Mouse (Mus musculus) CH12.LX (cell line): ENCODE data around the gene Mettl27. TPM values are rescaled to one million over a fixed set of nuclear protein-coding genes. Genes with fewer than 3 reads are reported as not detected.

Experiments
- DNase-seq: peaks from one replicate; pipeline ENCODE4 v3.0.0-alpha.2; 2013; ENCODE audit errors: extremely low read depth
- H3K27ac ChIP-seq: 2 replicates; pipeline ENCODE4 v1.5.1; 2012; ENCODE audit warnings: low read depth, mild to moderate bottlenecking, control low read depth, moderate library complexity; ENCODE audit not compliant: insufficient read depth
- H3K27me3 ChIP-seq: replicated peaks from 2 replicates; pipeline ENCODE3; 2012; ENCODE audit warnings: inconsistent platforms
- H3K36me3 ChIP-seq, 2 experiments: replicated peaks in 1 of 2; 2 replicates each; pipeline versions ENCODE3 to v1.6.1; 2012; ENCODE audit warnings: inconsistent platforms in 1 of 2, low read length in 1 of 2, mild to moderate bottlenecking in 1 of 2, mixed read lengths in 1 of 2, moderate library complexity in 1 of 2; ENCODE audit not compliant: control insufficient read depth in 1 of 2, insufficient read depth in 1 of 2
- H3K4me1 ChIP-seq, 2 experiments: 2 replicates each; pipeline ENCODE4 v1.6.1; 2012; ENCODE audit warnings: inconsistent platforms in 1 of 2, moderate library complexity in 1 of 2; ENCODE audit not compliant: insufficient read depth in 2 of 2, control insufficient read depth in 1 of 2
- H3K4me2 ChIP-seq: 2 replicates; pipeline ENCODE4 v1.6.1; 2012; ENCODE audit warnings: low read depth, mild to moderate bottlenecking, control low read depth; ENCODE audit not compliant: poor library complexity, insufficient read depth, severe bottlenecking
- H3K4me3 ChIP-seq, 3 experiments: fragments of 150-350 bp in 1 of 3; sonication (generic) in 1 of 3; replicated peaks in 1 of 3; 2 replicates each; pipeline versions ENCODE3 to v1.5.1; 2011 to 2012; ENCODE audit warnings: low read depth in 2 of 3, low read length in 2 of 3, mild to moderate bottlenecking in 2 of 3, moderate library complexity in 2 of 3, control low read depth in 1 of 3, improper control_type of control experiment in 1 of 3, inconsistent platforms in 1 of 3, mixed read lengths in 1 of 3; ENCODE audit not compliant: poor library complexity in 1 of 3
- H3K79me2 ChIP-seq: replicated peaks from 2 replicates; pipeline ENCODE4 v1.6.1; 2012; ENCODE audit warnings: mild to moderate bottlenecking, moderate library complexity; ENCODE audit not compliant: control insufficient read depth, poor library complexity, insufficient read depth, severe bottlenecking; ENCODE audit errors: extremely low read depth
- H3K9ac ChIP-seq: 2 replicates; pipeline ENCODE4 v1.6.1; 2012; ENCODE audit warnings: low read depth, mild to moderate bottlenecking, control low read depth, moderate library complexity; ENCODE audit not compliant: insufficient read depth
- H3K9me3 ChIP-seq: replicated peaks from 2 replicates; pipeline ENCODE3; 2012; ENCODE audit warnings: low read length, inconsistent platforms, mixed read lengths
- BHLHE40 ChIP-seq: IDR thresholded peaks from 2 replicates; pipeline ENCODE4 v1.6.1; 2011; ENCODE audit warnings: mild to moderate bottlenecking, low read depth, low read length, improper control_type of control experiment
- CHD1 ChIP-seq: IDR thresholded peaks from 2 replicates; pipeline ENCODE4 v1.6.1; 2012; ENCODE audit warnings: low read depth, low read length, improper control_type of control experiment, inconsistent platforms
- CHD2 ChIP-seq: IDR thresholded peaks from 2 replicates; pipeline ENCODE4 v1.6.1; 2011; ENCODE audit warnings: low read length, improper control_type of control experiment
- EP300 ChIP-seq: IDR thresholded peaks from 2 replicates; pipeline ENCODE4 v1.6.1; 2011; ENCODE audit warnings: low read length, improper control_type of control experiment
- ETS1 ChIP-seq: conservative IDR thresholded peaks from 2 replicates; pipeline ENCODE4 v1.6.1; 2012; ENCODE audit warnings: low read depth, mild to moderate bottlenecking, inconsistent platforms, low read length, improper control_type of control experiment, moderate library complexity
- IRF4 ChIP-seq: IDR thresholded peaks from 2 replicates; pipeline ENCODE4 v1.6.1; 2014; ENCODE audit warnings: low read depth, mild to moderate bottlenecking, inconsistent platforms, low read length, improper control_type of control experiment
- MAFK ChIP-seq: IDR thresholded peaks from 2 replicates; pipeline ENCODE4 v1.6.1; 2011; ENCODE audit warnings: low read length, improper control_type of control experiment; ENCODE audit not compliant: insufficient replicate concordance
- MXI1 ChIP-seq: IDR thresholded peaks from 2 replicates; pipeline ENCODE4 v1.6.1; 2011; ENCODE audit warnings: mild to moderate bottlenecking, low read depth, low read length, improper control_type of control experiment
- NRF1 ChIP-seq: IDR thresholded peaks from 2 replicates; pipeline ENCODE4 v1.6.1; 2014; ENCODE audit warnings: low read depth, mild to moderate bottlenecking, inconsistent platforms, low read length, improper control_type of control experiment, moderate library complexity
- POLR2A ChIP-seq: IDR thresholded peaks from 2 replicates; pipeline ENCODE4 v1.6.1; 2011; ENCODE audit warnings: low read depth, mild to moderate bottlenecking, improper control_type of control experiment, low read length
- RCOR1 ChIP-seq: conservative IDR thresholded peaks from 2 replicates; pipeline ENCODE4 v1.6.1; 2012; ENCODE audit warnings: low read depth, mild to moderate bottlenecking, inconsistent platforms, low read length, improper control_type of control experiment
- SIN3A ChIP-seq: IDR thresholded peaks from 2 replicates; pipeline ENCODE4 v1.6.1; 2012; ENCODE audit warnings: low read length, improper control_type of control experiment, inconsistent platforms
- USF1 ChIP-seq: IDR thresholded peaks from 2 replicates; pipeline ENCODE4 v1.6.1; 2014; ENCODE audit warnings: low read depth, mild to moderate bottlenecking, inconsistent platforms, low read length, improper control_type of control experiment
- ZKSCAN1 ChIP-seq: IDR thresholded peaks from 2 replicates; pipeline ENCODE4 v1.6.1; 2012; ENCODE audit warnings: low read depth, inconsistent platforms, low read length, improper control_type of control experiment, borderline replicate concordance
- ZMIZ1 ChIP-seq: IDR thresholded peaks from 2 replicates; pipeline ENCODE4 v1.6.1; 2012; ENCODE audit warnings: low read depth, mild to moderate bottlenecking, inconsistent platforms, low read length, improper control_type of control experiment
- ZNF384 ChIP-seq: IDR thresholded peaks from 2 replicates; pipeline ENCODE4 v1.6.1; 2012; ENCODE audit warnings: low read depth, low read length, improper control_type of control experiment, inconsistent platforms
- dilution Hi-C: fragments of 300-500 bp; cut with MboI; formaldehyde crosslinking; loops from 2 replicates; pipeline ENCODE4 v1.14.3; 2020; ENCODE audit warnings: low sequenced_read_pairs; ENCODE audit not compliant: extremely low pct_unique_long_range_greater_than_20kb, extremely low pct_ligation_motif_present
- in situ Hi-C: fragments of 300-500 bp; cut with MboI; formaldehyde crosslinking; loops from 3 replicates; pipeline ENCODE4 v1.14.3; 2019; ENCODE audit warnings: low sequenced_read_pairs, low pct_ligation_motif_present, low pct_unique_long_range_greater_than_20kb, mixed read lengths
- polyA plus RNA-seq: library from polyadenylated mRNA; unstranded; fragments of >175 nt; gene quantifications from 2 replicates; pipeline ENCODE4 v1.2.1, GENCODE M21; 2012; ENCODE audit warnings: low read depth; ENCODE audit not compliant: insufficient read length
- total RNA-seq, 2 experiments: library from RNA; depleted of rRNA; stranded (reverse); fragments of 300-350 nt in 1 of 2; fragments of >200 nt in 1 of 2; gene quantifications; 2 replicates each; pipeline ENCODE4 v1.2.3; 2012 to 2014

Gene Mettl27
- total and polyA plus RNA-seq, 3 experiments: 0.73 to 1.9 (median 0.93) TPM

GRCm38 (mm10) chr5:134985633-134986297 lies 53.6 kb downstream of the Mettl27 start, which contains the start of gene Cldn3:
TSS of gene Cldn3 (plus strand) at chr5:134986214.
- Histone ChIP-seq H3K79me2 (no peaks in the 10 kb centered on the region), H3K36me3 (no peaks in the 10 kb centered on the region), H3K9ac (no peak within 1 kb of the TSS), H3K27ac (no peak within 1 kb of the TSS), H3K4me1 (0 out of 4 replicates have a peak, but pooled peaks cover 0 to 3% of the 10 kb centered on the region in 2 experiments), H3K4me3 (no peak within 1 kb of the TSS), H3K9me3 (peaks cover 9% of the 10 kb centered on the region), H3K4me2 (no peak within 1 kb of the TSS), H3K27me3 (peaks cover 44% of the 10 kb centered on the region)
- in situ Hi-C loops (no loop called here), dilution Hi-C loops (no loop called here)
- TF ChIP-seq MAFK: no peak
- TF ChIP-seq EP300: no peak
- TF ChIP-seq NRF1: no peak
- TF ChIP-seq POLR2A: no peak
- DNase-seq: no peak

- Histone ChIP-seq H3K9ac (no peak overlapping the region), H3K79me2 (no peaks in the 10 kb centered on the region), H3K36me3 (no peaks in the 10 kb centered on the region), H3K4me1 (0 out of 4 replicates have a peak, but pooled peaks cover 0 to 3% of the 10 kb centered on the region in 2 experiments), H3K27me3 (peaks cover 45% of the 10 kb centered on the region), H3K27ac (no peak overlapping the region), H3K9me3 (peaks cover 9% of the 10 kb centered on the region), H3K4me3 (no peak overlapping the region), H3K4me2 (no peak overlapping the region)
- no peak for TF ChIP-seq USF1
- TF ChIP-seq MAFK: no peak
- no peak for TF ChIP-seq MXI1
- TF ChIP-seq BHLHE40: no peak
- TF ChIP-seq ZKSCAN1: no peak
- TF ChIP-seq ZMIZ1: no peak
- no peak for TF ChIP-seq CHD2
- no peak for TF ChIP-seq SIN3A
- no peak for TF ChIP-seq ETS1
- no peak for TF ChIP-seq RCOR1
- no peak for TF ChIP-seq ZNF384
- TF ChIP-seq IRF4: no peak
- TF ChIP-seq CHD1: no peak
- no peak for DNase-seq
- dilution Hi-C loops: no loop called here
- in situ Hi-C loops: no loop called here
These were observed 54.4 kb downstream of the Mettl27 start for GRCm38 (mm10) chr5:134986298-134987268.
